Mouse (Mus musculus): ENCODE measurements around the gene Trmt112. TPM values are rescaled to one million over a fixed set of nuclear protein-coding genes. Genes with fewer than 3 reads are reported as not detected.
A peak's percentile ranks its signal among the peaks of the same experiment; 100 is the strongest.
"Not testable (repeated sequence)": the region's sequence is repeated elsewhere in the genome, so short reads cannot be mapped to it uniquely, and the experiment has no call there.

Gene Trmt112
- polyA plus RNA-seq, 1 experiment from 2014 or later: 123 TPM

DNA sequence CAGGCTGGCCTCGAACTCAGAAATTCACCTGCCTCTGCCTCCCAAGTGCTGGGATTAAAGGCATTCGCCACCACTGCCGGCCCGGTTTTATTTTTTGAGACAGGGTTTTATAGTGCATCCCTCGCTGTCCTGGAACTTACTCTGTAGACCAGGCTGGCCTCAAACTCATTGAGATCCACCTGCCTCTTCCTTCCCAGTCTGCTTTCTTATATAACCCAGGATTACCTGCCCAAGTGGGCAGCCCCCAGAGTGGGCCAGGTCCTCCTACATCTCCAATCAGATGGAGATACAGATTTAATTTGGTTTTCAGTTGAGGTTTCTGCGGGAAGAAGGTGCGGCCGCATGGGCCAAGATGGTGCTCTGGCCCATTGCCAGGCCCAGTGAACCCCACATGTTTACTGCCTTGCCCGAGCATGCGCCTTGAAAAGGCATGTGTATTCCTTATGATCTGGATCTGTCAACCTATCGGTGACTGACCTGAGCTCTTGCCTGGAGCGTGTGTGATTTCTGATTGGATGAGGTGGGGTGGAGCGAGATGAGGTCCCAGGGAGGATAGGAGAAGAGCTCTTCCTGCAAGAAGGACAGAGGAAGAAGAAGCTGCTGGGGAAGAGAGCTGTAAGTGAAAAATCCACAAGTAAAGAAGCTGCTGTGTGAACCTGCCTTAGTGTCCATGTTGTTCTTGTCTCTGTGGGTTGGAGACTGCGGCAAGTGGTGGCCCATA lies 15.6 kb upstream of the Trmt112 start:
- no peak for ATAC-seq (ENCODE audit: low FRiP score, low read depth)
- no peak overlapping the region for H3K4me2 ChIP-seq (replicated peaks)
- peaks cover 11% of the 10 kb centered on the region; the same call in 1 of the 2 replicates for H3K9me3 ChIP-seq
- H3K27me3 ChIP-seq (replicated peaks): no peaks in the 10 kb centered on the region
- no peaks in the 10 kb centered on the region for H3K36me3 ChIP-seq
- 90% methylated on average over 14 of the region's 14 CpGs for WGBS
- H3K4me3 ChIP-seq: no peak overlapping the region
- H3K4me1 ChIP-seq: no peaks in the 10 kb centered on the region
- H3K9ac ChIP-seq: no peak overlapping the region
- no peak overlapping the region for H3K27ac ChIP-seq

DNA sequence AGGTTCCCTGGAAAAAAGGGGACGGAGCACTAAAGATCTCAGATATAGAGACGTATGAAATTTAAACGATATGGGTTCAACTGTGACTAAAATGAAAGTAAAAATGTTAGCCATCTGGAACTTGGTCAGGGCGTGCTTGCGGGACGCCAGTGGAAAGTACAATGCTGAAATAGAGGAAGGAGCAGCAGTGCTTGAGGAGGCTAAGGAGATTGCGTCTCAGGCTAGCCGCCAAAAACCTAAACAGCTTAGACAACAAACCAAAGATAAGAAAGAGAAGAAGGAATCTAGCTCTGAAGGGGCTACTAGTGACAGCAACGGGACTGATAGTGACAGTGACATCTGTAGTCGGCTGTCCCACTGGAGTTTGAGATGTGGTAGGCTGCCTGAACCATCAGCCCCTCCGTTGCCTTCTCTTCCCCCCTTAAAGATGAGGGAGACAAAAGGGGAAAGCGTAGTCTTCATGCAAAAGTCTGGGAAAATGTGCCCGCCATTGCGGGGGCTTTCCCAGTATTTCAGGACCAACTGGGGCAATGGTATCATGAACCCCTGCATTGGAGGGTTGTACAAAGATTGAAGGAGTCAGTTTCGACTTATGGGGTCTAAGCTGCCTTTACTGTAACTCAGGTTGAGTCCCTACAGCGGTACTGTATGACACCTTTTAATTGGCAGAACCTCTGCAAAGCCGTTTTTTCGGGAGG lies 13.7 kb upstream of the Trmt112 start:
- H3K27me3 ChIP-seq (replicated peaks); H3K9ac ChIP-seq; H3K4me3 ChIP-seq; H3K27ac ChIP-seq; H3K4me1 ChIP-seq; H3K4me2 ChIP-seq (replicated peaks); H3K36me3 ChIP-seq; ATAC-seq (ENCODE audit: low FRiP score, low read depth): not testable (repeated sequence)
- WGBS: 92% methylated on average over 18 of the region's 18 CpGs
- H3K9me3 ChIP-seq: peaks cover 11% of the 10 kb centered on the region; the same call in 1 of the 2 replicates

DNA sequence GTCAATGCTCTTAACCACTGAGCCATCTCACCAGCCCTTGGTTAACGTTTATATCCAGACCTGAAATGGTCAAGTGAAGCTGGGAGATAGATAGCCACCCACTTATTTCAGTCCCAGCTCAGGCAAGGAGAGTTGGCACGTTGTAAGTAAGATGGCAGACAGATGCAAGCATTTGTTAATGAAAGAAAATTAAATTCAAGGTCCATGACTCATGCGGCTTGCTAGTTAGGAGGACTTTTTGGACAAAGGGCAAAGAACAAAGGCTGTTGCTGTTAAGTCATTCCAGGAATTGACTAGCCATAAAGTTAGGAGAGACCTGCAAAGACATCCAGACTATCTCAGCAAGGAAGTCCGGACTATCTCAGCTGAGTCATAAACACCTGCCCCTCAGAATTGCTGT lies 9.9 kb upstream of the Trmt112 start:
- no peak overlapping the region for H3K4me2 ChIP-seq (replicated peaks)
- H3K27me3 ChIP-seq (replicated peaks): no peaks in the 10 kb centered on the region
- ATAC-seq (ENCODE audit: low FRiP score, low read depth): no peak
- peaks cover 11% of the 10 kb centered on the region; the same call in 1 of the 2 replicates for H3K9me3 ChIP-seq
- H3K27ac ChIP-seq: no peak overlapping the region
- H3K4me3 ChIP-seq: no peak overlapping the region
- H3K9ac ChIP-seq: no peak overlapping the region
- 74% methylated on average over 4 of the region's 4 CpGs for WGBS
- no peaks in the 10 kb centered on the region for H3K4me1 ChIP-seq
- no peaks in the 10 kb centered on the region; the same call in 1 of the 2 replicates for H3K36me3 ChIP-seq

DNA sequence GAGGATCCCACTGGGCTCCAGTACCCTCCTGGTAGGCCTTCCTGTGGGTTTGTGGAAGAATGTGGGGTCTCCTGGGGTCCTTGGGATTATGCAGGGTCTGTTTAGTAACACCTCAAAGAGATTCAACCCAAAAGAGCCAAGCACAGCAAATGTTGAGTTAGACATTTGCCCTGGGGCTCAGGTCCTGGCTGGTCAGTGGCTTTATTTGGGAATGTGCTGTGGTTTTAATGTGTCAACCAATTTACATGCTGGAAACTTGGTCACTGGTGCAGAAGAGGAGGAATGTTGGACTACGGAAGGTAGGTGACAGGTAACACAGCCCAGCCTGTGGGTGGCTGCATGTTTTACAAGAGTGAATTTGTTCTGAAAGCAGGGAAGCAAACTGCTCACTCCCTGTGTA lies 6.5 kb upstream of the Trmt112 start:
- Histone ChIP-seq H3K36me3 (peaks cover 21% of the 10 kb centered on the region), H3K9ac (no peak overlapping the region), H3K9me3 (no peaks in the 10 kb centered on the region), H3K4me1 (peaks cover 8% of the 10 kb centered on the region), H3K4me3 (no peak overlapping the region), H3K27me3 (replicated peaks) (no peaks in the 10 kb centered on the region), H3K4me2 (replicated peaks) (no peak overlapping the region), H3K27ac (no peak overlapping the region)
- ATAC-seq (ENCODE audit: low FRiP score, low read depth): no peak
- 100% methylated on average over 1 of the region's 1 CpGs for WGBS

DNA sequence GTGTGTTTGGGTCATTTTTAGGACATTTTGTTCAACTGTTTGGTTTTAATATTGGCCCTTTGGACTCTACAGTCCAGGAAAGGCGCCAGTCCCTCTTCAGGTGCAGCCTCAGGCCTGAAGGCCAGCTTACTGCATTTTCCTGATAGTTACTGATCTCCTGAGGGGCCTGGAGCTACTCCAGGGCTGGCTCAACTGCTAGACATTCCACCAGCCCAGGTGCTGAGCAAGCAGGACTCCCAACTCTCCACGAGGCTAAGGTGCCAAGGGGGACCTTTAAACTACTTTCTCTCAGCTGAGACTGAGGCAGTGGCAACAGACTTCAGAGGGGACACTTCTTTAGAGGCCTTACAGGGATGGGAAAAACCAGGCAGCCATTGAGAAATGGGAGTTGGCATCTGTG lies 4.7 kb upstream of the Trmt112 start:
- WGBS: 88% methylated on average over 2 of the region's 2 CpGs
- Histone ChIP-seq H3K4me3 (no peak overlapping the region), H3K9ac (no peak overlapping the region), H3K9me3 (no peaks in the 10 kb centered on the region), H3K4me1 (peaks cover 19% of the 10 kb centered on the region), H3K4me2 (replicated peaks) (no peak overlapping the region), H3K27me3 (replicated peaks) (no peaks in the 10 kb centered on the region), H3K36me3 (peaks cover 21% of the 10 kb centered on the region), H3K27ac (no peak overlapping the region)
- ATAC-seq (ENCODE audit: low FRiP score, low read depth): no peak

DNA sequence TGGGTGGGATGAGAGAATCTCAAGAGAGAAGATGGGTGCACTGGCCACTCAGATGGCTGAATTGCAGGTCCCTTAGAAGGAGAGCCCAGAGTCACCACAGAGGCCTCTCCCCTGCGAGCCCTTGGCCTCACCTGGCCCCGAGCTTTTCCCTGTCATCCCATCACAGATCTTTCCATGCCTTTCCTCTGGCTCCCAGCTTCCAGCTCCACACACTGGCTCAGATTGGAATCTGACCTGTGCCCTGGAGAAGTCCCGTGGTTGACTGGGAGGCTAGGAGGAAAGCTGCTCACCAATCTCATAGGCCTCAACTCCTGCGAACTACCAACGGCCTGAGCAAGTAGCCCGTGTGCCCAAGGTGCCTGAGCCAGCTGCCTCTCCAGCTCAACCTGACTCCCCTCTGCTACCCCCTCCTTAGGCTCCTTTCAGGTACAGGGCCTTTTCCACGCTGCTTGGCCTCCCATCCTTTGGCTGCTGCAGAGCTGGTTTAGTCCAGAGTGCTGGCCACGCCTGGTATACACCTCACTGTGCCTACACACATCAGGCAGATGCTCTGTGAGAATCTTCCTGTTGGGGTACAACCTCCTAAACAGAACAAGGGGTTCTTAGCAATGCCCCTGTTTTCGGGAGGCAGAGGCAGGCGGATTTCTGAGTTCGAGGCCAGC lies 3.9 kb upstream of the Trmt112 start:
- Histone ChIP-seq H3K27ac (no peak overlapping the region), H3K36me3 (peaks cover 21% of the 10 kb centered on the region), H3K4me3 (no peak overlapping the region), H3K9me3 (no peaks in the 10 kb centered on the region), H3K4me1 (peaks cover 19% of the 10 kb centered on the region), H3K4me2 (replicated peaks) (no peak overlapping the region), H3K9ac (no peak overlapping the region), H3K27me3 (replicated peaks) (no peaks in the 10 kb centered on the region)
- 95% methylated on average over 11 of the region's 11 CpGs for WGBS
- no peak for ATAC-seq (ENCODE audit: low FRiP score, low read depth)

DNA sequence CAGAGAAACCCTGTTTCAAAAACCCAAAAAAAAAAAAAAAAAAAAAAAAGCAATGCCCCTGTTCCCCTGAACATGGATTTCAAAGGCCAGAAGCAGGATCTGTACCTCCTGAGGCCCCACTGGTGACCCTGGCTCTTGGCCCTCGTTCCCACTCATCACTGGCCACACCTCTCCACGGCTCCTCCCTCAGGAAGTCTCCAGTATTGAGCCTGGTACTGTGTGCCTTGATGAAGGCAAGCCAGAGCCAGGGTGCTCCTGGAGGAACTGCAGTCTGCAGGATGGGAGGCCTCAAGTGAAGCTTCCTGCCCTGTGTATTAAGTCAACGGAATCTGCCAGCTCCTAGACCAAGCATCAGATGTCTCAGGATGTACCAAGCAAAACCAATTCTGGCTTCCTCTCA lies 3.3 kb upstream of the Trmt112 start:
- H3K36me3 ChIP-seq: peaks cover 24% of the 10 kb centered on the region
- no peak overlapping the region for H3K9ac ChIP-seq
- peaks cover 23% of the 10 kb centered on the region for H3K4me1 ChIP-seq
- no peaks in the 10 kb centered on the region for H3K9me3 ChIP-seq
- no peak overlapping the region for H3K27ac ChIP-seq
- no peak overlapping the region for H3K4me3 ChIP-seq
- no peak overlapping the region for H3K4me2 ChIP-seq (replicated peaks)
- no peak for ATAC-seq (ENCODE audit: low FRiP score, low read depth)
- 94% methylated on average over 3 of the region's 3 CpGs for WGBS
- H3K27me3 ChIP-seq (replicated peaks): no peaks in the 10 kb centered on the region

DNA sequence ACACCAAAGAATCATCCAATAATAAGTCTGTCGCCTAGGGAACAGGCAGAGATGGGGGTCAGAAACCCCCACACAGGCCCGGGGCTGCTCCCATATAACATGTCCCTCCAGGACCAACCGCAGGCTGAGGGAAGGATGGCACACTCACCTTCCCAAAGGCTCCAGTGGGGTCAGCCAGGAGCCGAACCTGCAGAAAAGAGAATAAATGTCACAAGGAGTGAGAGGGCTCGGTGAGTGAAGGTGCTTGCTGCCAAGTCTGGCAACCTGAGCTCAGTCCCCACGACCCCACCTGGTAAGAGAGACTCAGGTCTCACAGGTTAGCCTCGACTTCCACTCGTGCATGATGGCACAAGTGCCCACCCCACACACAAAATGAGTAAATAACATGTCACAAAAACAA lies 2.4 kb upstream of the Trmt112 start:
- no peak for ATAC-seq (ENCODE audit: low FRiP score, low read depth)
- H3K4me2 ChIP-seq (replicated peaks): no peak overlapping the region

DNA sequence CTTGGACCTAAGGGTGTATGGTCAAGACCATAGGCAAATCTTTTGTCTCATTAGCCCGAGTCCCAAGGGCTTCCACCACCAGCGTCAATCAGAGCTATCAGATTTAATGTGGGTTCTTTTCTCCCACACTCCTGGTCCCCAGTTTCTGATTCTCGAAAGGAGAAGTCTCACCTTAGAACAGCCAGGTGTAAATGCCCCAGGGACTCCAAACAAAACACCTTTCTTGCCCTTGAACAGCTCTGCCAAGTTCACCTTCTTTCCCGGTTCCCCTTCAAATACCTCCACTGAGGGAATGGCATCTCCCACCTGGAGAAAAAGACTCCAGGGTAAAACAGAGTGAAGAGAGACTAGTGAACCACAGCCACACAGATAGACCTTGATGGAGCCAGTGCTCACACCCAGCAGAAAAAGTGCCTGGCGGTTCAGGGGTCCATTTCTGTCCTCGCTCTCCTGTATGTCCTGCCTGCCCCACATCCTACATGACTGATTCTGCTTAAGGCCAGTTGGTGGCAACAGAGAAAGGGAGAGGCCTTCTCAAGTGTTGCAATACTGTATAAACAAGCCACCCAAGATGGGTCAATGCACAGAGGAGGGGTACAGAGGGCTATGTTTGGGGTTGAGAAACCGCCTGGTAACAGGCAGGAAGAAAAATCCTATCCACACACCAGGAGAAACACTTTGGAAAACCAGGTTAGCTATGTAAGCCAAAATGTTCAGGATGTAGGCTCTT lies 1.5 kb upstream of the Trmt112 start:
- no peak overlapping the region for H3K4me3 ChIP-seq
- H3K27me3 ChIP-seq (replicated peaks): no peaks in the 10 kb centered on the region
- no peak overlapping the region for H3K27ac ChIP-seq
- no peak for ATAC-seq (ENCODE audit: low FRiP score, low read depth)
- peak overlapping the region; percentile 88 for H3K4me2 ChIP-seq (replicated peaks)
- WGBS: 91% methylated on average over 7 of the region's 7 CpGs
- H3K36me3 ChIP-seq: peaks cover 42% of the 10 kb centered on the region
- no peaks in the 10 kb centered on the region for H3K9me3 ChIP-seq
- peaks cover 30% of the 10 kb centered on the region for H3K4me1 ChIP-seq
- H3K9ac ChIP-seq: peak overlapping the region; percentile 22; the same call in 1 of the 2 replicates

More for the DNA sequence above, 2.4 kb upstream of the Trmt112 start:
- 92% methylated on average over 8 of the region's 8 CpGs for WGBS
- Histone ChIP-seq H3K4me1 (peaks cover 30% of the 10 kb centered on the region), H3K9ac (0 out of 2 replicates have a peak overlapping the region, but pooled peaks have one; percentile 22), H3K27ac (no peak overlapping the region), H3K36me3 (peaks cover 33% of the 10 kb centered on the region), H3K4me3 (no peak overlapping the region), H3K27me3 (replicated peaks) (no peaks in the 10 kb centered on the region), H3K9me3 (no peaks in the 10 kb centered on the region)

DNA sequence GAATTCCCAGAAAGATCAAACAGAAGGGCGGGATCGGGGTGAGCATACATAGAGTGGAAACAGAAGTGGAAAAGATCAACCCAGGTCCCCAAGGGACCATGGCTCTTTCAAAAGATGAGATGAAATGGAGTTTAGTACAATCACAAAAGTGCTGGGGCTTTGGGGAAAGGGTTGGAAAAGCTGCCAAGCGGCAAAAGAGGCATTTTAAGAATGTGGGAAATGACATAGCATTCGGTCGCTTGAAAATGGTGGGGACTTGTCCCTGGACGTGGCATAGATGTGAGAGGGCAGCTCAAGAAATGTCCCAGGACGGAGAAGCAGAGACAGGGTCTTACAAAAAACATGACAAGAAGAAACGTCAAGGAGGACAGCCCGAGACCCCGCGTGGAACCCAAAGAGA lies 477 bp upstream of the Trmt112 start:
- peak overlapping the region; percentile 62 for H3K4me3 ChIP-seq
- peaks cover 52% of the 10 kb centered on the region for H3K36me3 ChIP-seq
- no peak for ATAC-seq (ENCODE audit: low FRiP score, low read depth)
- peak overlapping the region; percentile 88 for H3K4me2 ChIP-seq (replicated peaks)
- peak overlapping the region; percentile 93 for H3K27ac ChIP-seq
- no peaks in the 10 kb centered on the region for H3K27me3 ChIP-seq (replicated peaks)
- H3K9ac ChIP-seq: peak overlapping the region; percentile 75
- peaks cover 30% of the 10 kb centered on the region for H3K4me1 ChIP-seq
- WGBS: 13% methylated on average over 11 of the region's 11 CpGs
- H3K9me3 ChIP-seq: no peaks in the 10 kb centered on the region

DNA sequence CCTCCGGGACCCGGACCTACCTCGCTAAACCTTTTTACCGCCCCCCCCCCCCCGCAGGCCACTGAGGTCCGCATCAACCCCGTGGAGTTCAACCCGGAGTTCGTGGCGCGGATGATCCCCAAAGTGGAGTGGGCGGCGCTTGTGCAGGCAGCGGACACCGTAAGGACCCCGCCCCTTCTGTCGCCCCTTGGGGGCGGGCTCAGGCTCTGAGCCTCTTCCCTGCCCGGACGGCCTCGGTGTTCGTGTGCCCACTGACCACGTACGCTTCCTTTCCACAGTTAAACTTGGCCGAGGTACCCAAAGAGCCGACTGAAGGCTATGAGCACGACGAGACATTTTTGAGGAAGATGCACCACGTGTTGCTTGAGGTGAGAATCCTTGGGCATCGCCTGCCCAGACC lies 808 bp downstream of the Trmt112 start:
- Histone ChIP-seq H3K27ac (peak overlapping the region; percentile 93; the same call in 1 of the 2 replicates), H3K4me1 (peaks cover 30% of the 10 kb centered on the region), H3K4me3 (peak overlapping the region; percentile 62), H3K9ac (peak overlapping the region; percentile 75), H3K4me2 (replicated peaks) (peak overlapping the region; percentile 88), H3K36me3 (peaks cover 49% of the 10 kb centered on the region)
- H3K27me3 ChIP-seq (replicated peaks); H3K9me3 ChIP-seq; ATAC-seq (ENCODE audit: low FRiP score, low read depth): not testable (repeated sequence)
- under 1% methylated on average over 30 of the region's 30 CpGs for WGBS

All from neural tube, embryonic 12.5 days (tissue).